Mouse (Mus musculus): ENCODE data around the gene Iba57.

GRCm38 (mm10) chr11:59182864-59183331 lies 19.4 kb upstream of the Iba57 start, which contains the start of gene Gjc2:
- TF ChIP-seq POLR2A (IDR thresholded peaks at IDR 0.05; ENCODE audit: low read depth, low read length) = no peak
- no peak for TF ChIP-seq CTCF (IDR thresholded peaks at IDR 0.05; ENCODE audit: extremely low read depth, insufficient read depth, insufficient read length, insufficient replicate concordance)

Measured in spleen, adult 2 months (tissue).